Mouse (Mus musculus) retina, adult 2 months (tissue): ENCODE data around the gene Vmn1r201.

Source experiments
- DNase-seq: peaks from one replicate; pipeline ENCODE4 v3.0.0-alpha.2; 2012; ENCODE audit warnings: low read depth, low spot score

Gene Vmn1r201

DNA sequence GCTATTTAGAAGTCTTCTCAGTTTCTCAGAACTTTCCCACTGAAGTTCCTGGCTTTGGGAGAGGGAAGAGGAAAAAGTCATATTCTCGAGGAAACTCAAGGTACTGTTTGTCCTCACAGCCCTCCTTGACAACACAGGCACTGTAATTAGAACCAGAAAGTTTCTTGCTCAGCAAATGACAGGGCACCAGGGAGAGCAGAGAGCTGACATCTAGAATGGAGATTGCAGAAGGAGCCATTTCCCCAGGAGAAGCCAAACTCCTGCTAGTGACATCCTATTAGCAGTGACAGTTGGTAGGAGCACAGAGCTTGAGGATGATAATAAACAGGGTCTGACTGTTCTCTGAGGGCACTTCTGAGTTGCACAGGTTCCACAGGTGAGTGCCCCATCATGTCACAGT, at the start of gene Vmn1r201:
Gene Vmn1r201, plus strand, starts transcription at position 301 of the 400 bp plus-strand sequence.
- DNase-seq, result no peak

DNA sequence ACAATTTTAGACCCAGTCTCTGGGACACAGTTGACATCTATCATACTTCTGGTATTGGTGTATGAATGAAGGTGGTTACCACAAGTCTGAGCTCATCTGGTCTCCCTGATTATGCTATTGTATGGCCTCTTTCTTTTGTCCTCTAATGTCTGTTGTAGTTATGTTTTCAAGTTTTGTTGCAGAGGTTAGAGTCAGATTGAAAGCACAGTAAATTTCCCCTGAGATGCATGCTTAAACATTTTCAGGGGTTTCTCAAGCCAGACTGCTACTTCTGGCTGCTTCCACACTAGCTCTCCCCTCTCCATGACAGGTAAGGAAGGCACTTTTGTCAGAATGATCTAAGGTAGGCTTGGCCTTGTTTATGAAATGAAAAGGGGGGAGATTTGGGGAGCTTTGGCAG, 16.6 kb upstream of the Vmn1r201 start:
- DNase-seq, result no peak

DNA sequence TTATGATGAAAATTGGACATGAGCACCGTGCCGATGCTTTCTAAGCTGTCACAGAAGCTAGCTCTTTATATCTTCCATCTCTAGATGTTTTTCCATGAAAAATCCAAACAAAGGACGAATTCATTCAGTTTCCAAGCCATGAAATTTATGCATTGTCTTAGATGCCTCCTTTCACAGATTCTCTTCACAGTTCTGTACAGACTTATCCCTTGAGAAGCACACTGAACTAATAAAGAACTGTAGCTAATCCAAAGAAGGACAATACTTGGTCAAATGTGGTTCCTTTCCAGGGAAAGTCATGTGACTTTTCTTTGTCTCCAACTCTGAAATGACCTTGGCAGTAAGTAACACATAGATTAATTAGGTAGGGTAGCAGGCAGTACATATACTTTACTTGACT, 30.7 kb downstream of the Vmn1r201 start:
- no peak for DNase-seq

DNA sequence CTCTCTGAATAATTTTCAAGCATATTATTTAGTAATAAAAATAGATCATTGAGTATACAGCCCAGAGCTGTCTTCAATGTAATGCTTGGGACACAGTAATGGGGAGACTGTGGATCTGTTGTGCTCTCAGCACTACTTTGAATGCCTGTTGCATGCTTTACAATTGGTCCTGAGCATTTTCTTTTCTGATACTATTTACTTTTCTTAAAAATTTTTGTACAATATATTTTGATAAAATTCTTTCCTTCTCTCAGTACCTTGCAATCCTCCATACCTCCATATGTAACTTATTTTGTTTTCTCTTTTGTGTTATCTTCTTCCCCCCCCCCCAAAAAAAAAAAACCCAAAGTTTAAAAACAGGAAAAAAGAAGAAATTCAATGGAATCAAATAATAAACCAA, 33.6 kb downstream of the Vmn1r201 start, which contains the start of gene Vmn1r202:
Gene Vmn1r202, minus strand, starts transcription at position 101 of the 400 bp plus-strand sequence.
- no peak for DNase-seq

DNA sequence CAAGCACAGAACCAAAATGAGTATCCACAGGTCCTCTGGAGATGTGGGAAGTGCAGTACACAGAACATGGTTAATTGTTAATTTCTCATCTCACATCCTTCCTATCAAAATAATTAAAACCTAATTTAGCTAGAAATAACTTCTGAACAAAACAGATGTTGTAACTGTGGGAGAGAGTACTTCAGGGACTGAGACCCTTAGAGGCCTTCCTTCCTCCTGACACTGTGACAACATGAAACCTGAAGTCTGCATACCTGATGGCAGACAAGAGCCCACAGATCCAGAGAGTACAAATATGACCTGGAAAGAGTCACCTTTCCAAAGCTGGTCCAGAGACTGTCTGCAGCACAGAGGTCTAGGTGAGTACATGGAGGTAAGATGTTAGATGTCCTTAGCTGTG, 46.1 kb downstream of the Vmn1r201 start, which contains the start of gene Vmn1r203:
Gene Vmn1r203, plus strand, starts transcription at position 301 of the 400 bp plus-strand sequence.
- DNase-seq, result no peak
